Mouse (Mus musculus): ENCODE results near the gene Abhd5. TPM values are rescaled to one million over a fixed set of nuclear protein-coding genes. Genes with fewer than 3 reads are reported as not detected.

Abhd5 gene
- total and polyA plus RNA-seq, 2 experiments from 2014 or later: 25.5 to 30.3 TPM

GRCm38 (mm10) chr9:122397156-122397555 is 45.7 kb downstream of the Abhd5 start:
- Histone ChIP-seq H3K4me2 (ENCODE audit: low read depth, low read length) (no peak overlapping the region), H3K4me1 (ENCODE audit: insufficient read depth, low read length) (no peaks in the 10 kb centered on the region), H3K9ac (replicated peaks; ENCODE audit: low read length) (no peak overlapping the region), H3K9me3 (ENCODE audit: low read length) (no peaks in the 10 kb centered on the region), H3K27ac (no peak overlapping the region), H3K4me3 (ENCODE audit: low read length) (no peak overlapping the region), H3K36me3 (ENCODE audit: insufficient read depth, low read length) (no peaks in the 10 kb centered on the region), H3K27me3 (ENCODE audit: insufficient read depth, low read length) (no peaks in the 10 kb centered on the region)
- ATAC-seq: no peak
- TF ChIP-seq CTCF (IDR thresholded peaks at IDR 0.05; ENCODE audit: low read depth): no peak
- no peak for DNase-seq (ENCODE audit: low spot score)
- WGBS: 89% methylated on average over 1 of the region's 1 CpGs

- no peaks in the 10 kb centered on the region for H3K9me3 ChIP-seq (ENCODE audit: low read length)
- no peaks in the 10 kb centered on the region for H3K4me1 ChIP-seq (ENCODE audit: insufficient read depth, low read length)
- TF ChIP-seq CTCF (IDR thresholded peaks at IDR 0.05; ENCODE audit: low read depth): no peak
- no peaks in the 10 kb centered on the region for H3K27me3 ChIP-seq (ENCODE audit: insufficient read depth, low read length)
- no peak overlapping the region for H3K4me2 ChIP-seq (ENCODE audit: low read depth, low read length)
- no peak overlapping the region for H3K9ac ChIP-seq (replicated peaks; ENCODE audit: low read length)
- H3K27ac ChIP-seq: no peak overlapping the region
- H3K36me3 ChIP-seq (ENCODE audit: insufficient read depth, low read length): no peaks in the 10 kb centered on the region
- 69% methylated on average over 7 of the region's 7 CpGs for WGBS
- ATAC-seq (no peak), DNase-seq (ENCODE audit: low spot score) (no peak)
- H3K4me3 ChIP-seq (ENCODE audit: low read length): no peak overlapping the region
These were observed 47.3 kb downstream of the Abhd5 start for GRCm38 (mm10) chr9:122398746-122399145.

GRCm38 (mm10) chr9:122401239-122401638 is 49.8 kb downstream of the Abhd5 start:
- Histone ChIP-seq H3K36me3 (ENCODE audit: insufficient read depth, low read length) (no peaks in the 10 kb centered on the region), H3K4me2 (ENCODE audit: low read depth, low read length) (no peak overlapping the region), H3K9me3 (ENCODE audit: low read length) (no peaks in the 10 kb centered on the region), H3K27me3 (ENCODE audit: insufficient read depth, low read length) (no peaks in the 10 kb centered on the region), H3K9ac (replicated peaks; ENCODE audit: low read length) (no peak overlapping the region), H3K4me1 (ENCODE audit: insufficient read depth, low read length) (no peaks in the 10 kb centered on the region), H3K4me3 (ENCODE audit: low read length) (no peak overlapping the region), H3K27ac (no peak overlapping the region)
- no peak for TF ChIP-seq CTCF (IDR thresholded peaks at IDR 0.05; ENCODE audit: low read depth)
- ATAC-seq: no peak
- DNase-seq (ENCODE audit: low spot score): no peak
- WGBS: 92% methylated on average over 4 of the region's 4 CpGs

GRCm38 (mm10) chr9:122410437-122411175 is 59.2 kb downstream of the Abhd5 start:
- WGBS: 87% methylated on average over 16 of the region's 16 CpGs
- TF ChIP-seq CTCF (IDR thresholded peaks at IDR 0.05; ENCODE audit: low read depth): no peak
- no peaks in the 10 kb centered on the region for H3K9me3 ChIP-seq (ENCODE audit: low read length)
- no peak overlapping the region for H3K4me3 ChIP-seq (ENCODE audit: low read length)
- H3K36me3 ChIP-seq (ENCODE audit: insufficient read depth, low read length): no peaks in the 10 kb centered on the region
- no peak overlapping the region for H3K4me2 ChIP-seq (ENCODE audit: low read depth, low read length)
- H3K4me1 ChIP-seq (ENCODE audit: insufficient read depth, low read length): no peaks in the 10 kb centered on the region
- H3K27ac ChIP-seq: no peak overlapping the region
- DNase-seq (ENCODE audit: low spot score) (no peak), ATAC-seq (no peak)
- no peak overlapping the region for H3K9ac ChIP-seq (replicated peaks; ENCODE audit: low read length)
- H3K27me3 ChIP-seq (ENCODE audit: insufficient read depth, low read length): no peaks in the 10 kb centered on the region

GRCm38 (mm10) chr9:122414648-122415047 is 63.2 kb downstream of the Abhd5 start:
- Histone ChIP-seq H3K4me2 (ENCODE audit: low read depth, low read length) (no peak overlapping the region), H3K36me3 (ENCODE audit: insufficient read depth, low read length) (no peaks in the 10 kb centered on the region), H3K4me1 (ENCODE audit: insufficient read depth, low read length) (no peaks in the 10 kb centered on the region), H3K4me3 (ENCODE audit: low read length) (no peak overlapping the region), H3K9ac (replicated peaks; ENCODE audit: low read length) (no peak overlapping the region), H3K27me3 (ENCODE audit: insufficient read depth, low read length) (no peaks in the 10 kb centered on the region), H3K9me3 (ENCODE audit: low read length) (no peaks in the 10 kb centered on the region), H3K27ac (no peak overlapping the region)
- DNase-seq (ENCODE audit: low spot score) (no peak), ATAC-seq (no peak)
- no peak for TF ChIP-seq CTCF (IDR thresholded peaks at IDR 0.05; ENCODE audit: low read depth)
- WGBS: 86% methylated on average over 1 of the region's 1 CpGs

GRCm38 (mm10) chr9:122415056-122415775 is 63.8 kb downstream of the Abhd5 start:
- Histone ChIP-seq H3K27me3 (ENCODE audit: insufficient read depth, low read length) (no peaks in the 10 kb centered on the region), H3K9me3 (ENCODE audit: low read length) (no peaks in the 10 kb centered on the region), H3K36me3 (ENCODE audit: insufficient read depth, low read length) (no peaks in the 10 kb centered on the region), H3K9ac (replicated peaks; ENCODE audit: low read length) (no peak overlapping the region), H3K4me2 (ENCODE audit: low read depth, low read length) (no peak overlapping the region), H3K4me1 (ENCODE audit: insufficient read depth, low read length) (no peaks in the 10 kb centered on the region), H3K27ac (no peak overlapping the region), H3K4me3 (ENCODE audit: low read length) (no peak overlapping the region)
- DNase-seq (ENCODE audit: low spot score) (no peak), ATAC-seq (no peak)
- WGBS: 82% methylated on average over 8 of the region's 8 CpGs
- no peak for TF ChIP-seq CTCF (IDR thresholded peaks at IDR 0.05; ENCODE audit: low read depth)

- Histone ChIP-seq H3K4me1 (ENCODE audit: insufficient read depth, low read length) (0 out of 2 replicates have a peak, but pooled peaks cover 3% of the 10 kb centered on the region), H3K4me2 (ENCODE audit: low read depth, low read length) (no peak overlapping the region), H3K9me3 (ENCODE audit: low read length) (no peaks in the 10 kb centered on the region), H3K36me3 (ENCODE audit: insufficient read depth, low read length) (no peaks in the 10 kb centered on the region), H3K27ac (no peak overlapping the region), H3K27me3 (ENCODE audit: insufficient read depth, low read length) (no peaks in the 10 kb centered on the region), H3K4me3 (ENCODE audit: low read length) (no peak overlapping the region), H3K9ac (replicated peaks; ENCODE audit: low read length) (no peak overlapping the region)
- DNase-seq (ENCODE audit: low spot score) (peak; percentile 22), ATAC-seq (no peak)
- TF ChIP-seq CTCF (IDR thresholded peaks at IDR 0.05; ENCODE audit: low read depth): no peak
- 32% methylated on average over 2 of the region's 2 CpGs for WGBS
These were observed 65.2 kb downstream of the Abhd5 start for GRCm38 (mm10) chr9:122416617-122417016.

All from hindbrain, postnatal 0 days (tissue).